Mouse (Mus musculus): ENCODE data around the gene Abhd17c.

Gene Abhd17c

DNA sequence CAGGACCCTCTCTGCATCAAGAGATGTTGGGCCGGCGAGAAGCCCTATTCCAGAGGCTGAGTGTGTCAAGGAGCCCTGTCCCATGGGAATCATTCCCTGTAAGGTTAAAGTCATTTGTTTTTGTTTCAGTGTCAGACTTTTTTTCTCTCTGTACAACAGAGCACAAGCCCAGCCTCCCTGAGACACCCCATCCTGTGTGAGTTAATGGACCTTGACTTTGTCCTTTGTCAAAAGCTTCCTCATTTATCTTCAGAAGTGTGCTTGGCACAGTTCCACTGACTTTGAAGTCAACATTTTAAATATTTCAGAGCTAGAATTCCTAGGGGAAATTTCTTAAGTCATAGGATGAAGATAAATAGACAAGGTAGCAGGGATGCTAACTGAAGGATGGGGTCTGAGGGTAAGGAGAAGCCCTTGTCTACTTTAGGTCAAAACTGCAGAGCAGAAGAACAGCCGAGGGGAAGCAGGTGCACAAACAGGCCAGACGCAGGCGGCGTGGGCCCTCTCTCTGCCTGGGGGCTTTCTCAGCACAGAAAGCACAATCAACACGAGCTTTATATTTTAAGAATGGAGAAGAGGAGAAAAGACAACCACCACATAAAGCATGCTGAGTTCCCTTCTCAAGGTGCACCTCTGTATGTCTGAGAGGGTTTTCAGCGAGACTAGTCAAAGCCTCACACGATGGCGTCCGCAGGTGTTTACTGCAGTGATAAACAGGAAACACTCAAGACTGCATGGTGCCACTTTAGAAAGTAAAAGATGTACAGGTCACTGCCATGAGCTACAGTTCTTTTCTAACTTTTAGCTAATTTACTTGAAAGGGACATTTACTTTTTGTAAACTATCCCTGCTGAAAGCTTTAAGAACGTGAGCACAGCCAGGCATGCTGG is 32.2 kb downstream of the Abhd17c start:
- no peak for DNase-seq (ENCODE audit: low spot score)

DNA sequence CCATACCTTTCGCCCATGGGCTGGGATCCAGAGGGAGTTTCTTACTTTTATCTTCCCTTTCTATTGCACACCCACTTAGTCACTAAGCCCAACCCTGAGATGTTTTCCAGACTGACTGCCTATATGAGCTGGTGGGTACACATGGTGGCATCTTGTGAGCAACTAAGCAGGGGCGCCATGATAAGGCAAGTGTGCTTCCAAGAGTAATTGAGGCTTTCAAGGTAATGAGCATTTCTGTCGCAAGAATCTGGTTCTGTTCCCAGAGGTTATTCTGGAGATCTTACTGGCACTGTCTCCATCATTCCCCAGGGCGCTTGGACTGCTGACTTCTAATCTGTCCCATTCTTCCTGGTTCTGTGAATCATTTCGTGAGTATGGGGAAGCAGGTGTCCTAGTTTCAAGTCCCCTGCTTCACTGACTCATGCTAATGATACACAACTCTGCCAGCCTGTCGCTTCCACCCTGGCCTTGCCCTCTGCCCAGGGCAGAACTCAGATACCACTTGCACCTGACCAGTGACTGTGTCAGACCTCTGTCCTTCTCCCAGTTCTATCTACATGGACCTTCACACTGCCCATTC is 34.1 kb downstream of the Abhd17c start:
- no peak for DNase-seq (ENCODE audit: low spot score)

- no peak for DNase-seq (ENCODE audit: low spot score)
Measured at GRCm38 (mm10) chr7:84116621-84117542, 34.8 kb downstream of the Abhd17c start.

DNA sequence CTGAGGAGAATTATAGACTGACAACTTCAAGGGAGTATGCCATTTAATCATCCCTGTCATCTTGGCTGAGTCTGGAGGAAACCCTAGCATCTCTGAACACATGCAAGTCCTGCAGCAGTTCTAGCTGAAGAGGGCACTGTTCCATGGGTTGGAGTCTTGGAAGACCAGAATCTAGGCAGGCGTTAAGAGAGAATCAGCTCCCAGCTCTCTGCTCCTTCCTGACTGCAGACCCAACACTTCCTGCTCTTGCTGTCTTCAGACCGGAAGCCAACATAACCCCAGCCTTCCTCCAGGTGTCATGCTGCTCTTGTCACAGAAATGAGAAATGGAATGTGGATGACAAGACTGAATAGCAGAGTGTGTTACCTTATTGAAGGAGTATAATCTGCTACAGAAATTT is 36.3 kb downstream of the Abhd17c start:
- DNase-seq (ENCODE audit: low spot score) = no peak

- DNase-seq (ENCODE audit: low spot score) = no peak
Measured at GRCm38 (mm10) chr7:84114775-84115174, 36.9 kb downstream of the Abhd17c start.

GRCm38 (mm10) chr7:84113035-84113390 is 38.7 kb downstream of the Abhd17c start:
- no peak for DNase-seq (ENCODE audit: low spot score)

DNA sequence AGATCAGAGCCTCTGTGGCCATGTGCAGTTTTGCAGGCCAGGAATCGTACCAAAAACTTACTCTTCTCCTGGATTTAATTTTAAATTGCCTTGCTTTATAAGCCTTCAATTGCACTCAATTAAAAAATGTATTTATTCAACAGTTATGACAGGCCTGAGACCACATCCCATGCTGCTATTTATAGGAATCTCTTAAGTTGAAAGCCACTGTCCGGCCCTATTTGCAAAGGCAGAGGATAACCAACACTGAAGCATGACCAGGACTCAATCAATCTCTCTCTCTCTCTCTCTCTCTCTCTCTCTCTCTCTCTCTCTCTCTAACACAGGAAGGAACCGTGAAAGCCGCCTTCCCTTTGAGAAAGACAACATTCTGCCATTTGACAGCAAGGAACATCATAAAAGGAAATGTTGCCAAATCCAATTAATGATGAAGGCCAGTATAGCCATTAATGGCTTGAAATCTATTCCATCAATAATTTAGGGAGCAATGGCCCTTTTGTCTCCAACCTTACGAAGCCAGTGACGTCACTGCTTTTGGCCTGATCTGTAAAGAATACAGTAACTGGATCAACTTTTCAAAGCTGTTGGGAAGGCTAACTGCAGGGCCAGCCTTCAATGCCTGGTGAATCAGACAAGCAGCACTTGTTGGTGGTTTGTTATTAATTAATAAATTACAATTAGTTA is 39.2 kb downstream of the Abhd17c start:
- DNase-seq (ENCODE audit: low spot score) = no peak

- no peak for DNase-seq (ENCODE audit: low spot score)
Measured at GRCm38 (mm10) chr7:84111716-84112350, 39.9 kb downstream of the Abhd17c start.

DNA sequence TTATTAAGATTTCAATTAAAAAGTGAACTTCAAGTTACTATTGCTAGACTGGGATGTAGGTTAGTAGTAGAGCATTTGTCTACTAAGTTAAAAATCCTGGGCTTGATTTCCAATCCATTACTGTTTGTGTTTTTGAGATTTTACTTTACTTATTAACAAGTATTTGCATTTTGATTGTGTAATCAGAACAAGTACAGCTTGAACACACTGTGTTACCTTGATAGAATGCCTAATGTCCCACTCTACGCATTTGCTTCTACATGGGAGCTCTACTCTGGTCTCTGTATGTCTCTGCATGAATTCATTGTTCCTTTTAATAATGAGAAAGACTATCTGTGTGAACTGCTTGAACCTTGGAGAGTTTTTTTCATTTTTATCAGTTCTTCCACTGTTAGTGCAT is 44.8 kb downstream of the Abhd17c start:
- no peak for DNase-seq (ENCODE audit: low spot score)

- no peak for DNase-seq (ENCODE audit: low spot score)
Measured at GRCm38 (mm10) chr7:84102589-84102988, 49.1 kb downstream of the Abhd17c start.

GRCm38 (mm10) chr7:84100672-84101071 is 51.0 kb downstream of the Abhd17c start:
- DNase-seq (ENCODE audit: low spot score) = no peak

DNA sequence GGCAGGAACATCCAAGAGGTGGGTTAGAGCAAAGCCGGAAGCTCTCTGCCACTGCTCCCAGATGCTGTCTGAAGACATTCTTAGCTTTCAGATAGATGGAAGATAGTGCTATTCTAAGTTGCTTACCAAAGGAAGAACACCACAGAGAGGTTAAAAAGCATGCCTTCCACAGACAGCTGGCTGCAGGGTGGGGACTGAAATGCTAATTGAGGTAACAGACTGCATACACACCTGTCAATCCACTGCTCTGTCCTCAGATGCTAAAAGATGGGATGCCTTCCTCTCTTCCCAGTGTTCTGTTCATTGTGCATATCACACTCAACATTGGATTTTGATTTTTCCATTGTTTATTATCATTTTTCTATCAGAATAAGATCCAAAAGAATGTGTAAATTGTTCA is 53.6 kb downstream of the Abhd17c start:
- DNase-seq (ENCODE audit: low spot score) = no peak

DNA sequence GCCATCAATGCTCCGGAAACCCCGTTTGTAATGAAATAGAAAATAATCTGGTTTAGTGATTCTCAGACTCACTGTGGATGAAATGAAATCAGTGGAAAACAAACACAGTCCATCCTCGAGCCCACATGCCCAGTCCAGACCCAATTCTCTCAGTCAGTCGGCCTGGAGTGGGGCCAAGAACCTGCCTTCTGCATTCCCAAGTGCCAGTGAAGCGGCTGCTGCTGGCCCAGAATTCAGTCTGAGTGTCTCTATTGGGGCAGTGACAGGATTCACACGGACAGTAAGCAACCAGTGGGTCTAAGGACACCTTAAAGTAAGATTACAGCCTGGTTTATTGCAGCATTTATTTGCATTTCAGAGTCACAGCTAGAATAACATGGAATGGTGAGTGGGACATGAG is 55.2 kb downstream of the Abhd17c start:
- DNase-seq (ENCODE audit: low spot score) = peak; percentile 43

- DNase-seq (ENCODE audit: low spot score) = no peak
Measured at GRCm38 (mm10) chr7:84090793-84091192, 60.9 kb downstream of the Abhd17c start.

GRCm38 (mm10) chr7:84089777-84090176 is 61.9 kb downstream of the Abhd17c start:
- no peak for DNase-seq (ENCODE audit: low spot score)

- peak; percentile 89 for DNase-seq (ENCODE audit: low spot score)
Measured at GRCm38 (mm10) chr7:84088971-84089370, 62.7 kb downstream of the Abhd17c start.

- DNase-seq (ENCODE audit: low spot score) = no peak
Measured at GRCm38 (mm10) chr7:84088191-84088590, 63.5 kb downstream of the Abhd17c start.

DNA sequence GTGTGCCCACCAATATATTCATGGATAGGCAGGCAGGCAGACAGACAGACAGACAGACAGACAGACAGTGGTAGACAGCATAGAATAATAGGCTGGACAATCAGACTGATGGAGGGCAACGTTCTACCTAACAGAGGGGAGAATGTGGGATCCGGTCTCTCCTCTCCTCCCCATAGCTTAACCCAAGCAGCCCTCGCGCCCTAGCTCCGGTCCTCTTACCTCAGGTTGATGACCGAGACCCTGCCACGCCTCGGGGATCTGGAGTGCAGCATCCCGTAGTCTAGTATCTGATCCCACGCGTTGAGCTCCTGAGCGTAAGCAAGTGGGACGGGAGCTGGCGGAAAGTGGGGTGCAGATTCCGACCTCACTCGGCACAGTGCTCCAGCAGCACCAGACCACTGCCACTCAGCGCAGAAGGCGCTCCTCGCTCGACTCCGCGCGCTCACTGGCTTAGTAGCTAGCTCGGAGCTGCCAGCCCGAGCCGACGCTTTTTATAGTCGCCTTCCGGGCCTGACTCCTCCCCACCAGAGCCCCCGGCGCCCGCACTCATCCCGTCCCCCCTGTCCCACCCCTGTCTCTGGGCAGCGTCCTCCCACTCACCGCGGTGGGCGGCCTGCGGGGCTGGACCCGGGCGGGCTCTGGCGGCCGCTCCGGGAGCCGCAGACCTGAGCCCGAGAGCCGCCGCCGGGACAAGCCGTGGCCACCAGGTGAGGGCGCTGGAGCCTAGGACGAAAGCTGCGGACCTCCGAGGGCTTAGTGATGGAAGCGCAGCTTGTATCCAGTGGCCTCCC is 65.5 kb downstream of the Abhd17c start, which contains the start of gene Cemip:
Cemip (minus strand) TSS at position 464 of the 791 bp plus-strand sequence.
- DNase-seq (ENCODE audit: low spot score) = peak; percentile 94

GRCm38 (mm10) chr7:84085049-84085945 is 66.4 kb downstream of the Abhd17c start:
- DNase-seq (ENCODE audit: low spot score) = peak; percentile 90
